Mouse (Mus musculus) adipose tissue, adult 10 weeks (tissue): ENCODE data around the gene Fam131a. TPM values are rescaled to one million over a fixed set of nuclear protein-coding genes. Genes with fewer than 3 reads are reported as not detected.

Source experiments
- polyA plus RNA-seq: library from polyadenylated mRNA; stranded (reverse); fragments of 350-450 nt; fragmentation: Illumina TruSeq; extraction: RNeasy Lipid Tissue Mini Kit (QIAGEN cat#74804); gene quantifications from one replicate; pipeline ENCODE4 v1.2.3, GENCODE M21; 2014; ENCODE audit warnings: low read depth, low replicate concordance

The Fam131a gene
- polyA plus RNA-seq, result 11.1 TPM

DNA sequence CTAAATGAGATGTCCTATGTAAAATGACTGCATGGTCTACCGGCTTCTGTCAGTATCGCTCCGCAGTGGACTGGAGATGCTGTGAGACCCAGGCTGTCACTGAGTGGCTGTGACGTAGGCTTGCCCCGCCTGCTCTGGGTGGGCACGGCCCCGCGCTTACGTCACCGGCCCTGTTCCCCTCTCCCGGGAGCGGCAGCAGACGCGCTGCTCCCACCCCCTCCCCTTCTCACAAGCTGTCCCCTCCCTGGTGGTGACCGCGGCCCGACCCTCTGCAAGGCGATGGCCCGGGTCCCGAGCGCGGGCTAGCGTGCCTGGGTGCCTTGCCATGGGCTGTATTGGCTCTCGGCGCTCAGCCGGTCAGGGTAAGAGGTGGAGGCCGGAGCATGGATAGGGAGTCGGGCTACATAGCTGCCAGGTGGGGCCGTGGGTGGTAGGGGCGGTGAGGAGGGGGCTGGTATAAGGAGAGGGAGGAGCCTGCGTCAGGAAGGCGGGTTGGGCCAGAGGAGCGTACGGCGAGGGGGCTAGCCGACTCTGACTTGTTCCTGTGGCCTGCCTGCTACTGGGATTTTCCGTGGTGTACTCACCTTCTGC lies at the start of gene Fam131a:
TSS of gene Fam131a (plus strand) at position 131 of the 591 bp plus-strand sequence.

DNA sequence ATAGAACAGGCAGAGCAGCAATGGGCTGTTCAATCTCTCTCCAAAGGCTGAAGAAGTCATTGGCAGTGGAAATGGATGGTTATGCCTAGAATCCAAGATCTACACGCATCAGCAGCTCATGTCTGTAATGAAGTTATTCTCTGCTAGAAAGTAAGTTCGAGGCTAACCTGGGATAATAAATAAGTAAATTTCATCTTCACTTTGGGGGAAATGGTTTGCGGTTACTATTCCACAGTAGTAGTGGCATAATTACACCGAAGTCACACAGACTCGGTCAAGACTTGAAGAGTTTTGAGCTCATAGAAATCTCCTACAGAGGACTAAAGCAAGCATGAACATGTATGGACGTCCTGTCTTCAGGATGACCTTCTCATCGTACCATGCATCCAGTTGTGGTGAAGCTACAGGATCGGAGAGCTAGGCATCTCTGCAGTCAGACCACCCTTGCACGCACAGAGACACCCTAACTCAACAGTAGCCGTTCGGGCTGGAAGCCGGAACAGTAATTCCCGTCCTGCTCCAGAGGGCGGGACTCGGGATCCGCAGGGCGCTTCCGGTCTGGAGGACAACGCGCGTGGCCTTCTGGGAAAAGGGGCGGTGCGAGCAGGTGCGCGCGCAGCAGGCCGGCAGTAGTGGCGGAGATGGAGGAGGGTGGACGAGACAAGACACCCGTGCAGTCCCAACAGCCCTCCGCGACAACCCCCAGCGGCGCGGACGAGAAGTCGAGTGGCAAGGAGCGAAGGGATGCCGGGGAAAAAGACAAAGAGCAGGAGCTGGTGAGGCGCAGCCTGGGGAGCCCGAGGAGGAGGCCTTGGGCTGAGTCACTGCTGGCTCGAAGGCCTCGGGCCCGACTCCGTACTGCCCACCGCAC lies 41.7 kb upstream of the Fam131a start, which contains the start of gene Psmd2:
TSS of gene Psmd2 (plus strand) at position 577 of the 871 bp plus-strand sequence.

DNA sequence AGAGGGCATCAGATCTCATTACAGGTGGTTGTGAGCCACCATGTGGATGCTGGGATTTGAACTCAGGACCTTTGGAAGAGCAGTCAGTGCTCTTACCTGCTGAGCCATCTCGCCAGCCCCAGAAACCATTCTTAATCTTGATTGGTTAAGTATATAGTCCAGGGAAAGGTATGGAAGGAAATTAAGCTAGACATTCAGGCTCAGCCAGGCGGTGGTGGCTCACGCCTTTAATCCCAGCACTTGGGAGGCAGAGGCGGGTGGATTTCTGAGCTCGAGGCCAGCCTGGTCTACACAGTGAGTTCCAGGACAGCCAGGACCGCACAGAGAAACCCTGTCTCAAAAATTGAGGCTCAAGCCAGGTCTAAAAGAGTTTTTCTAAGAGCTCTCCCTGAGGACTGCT lies 25.0 kb upstream of the Fam131a start, which contains the start of gene Eif4g1:
TSS of gene Eif4g1 (plus strand) at position 301 of the 400 bp plus-strand sequence.

DNA sequence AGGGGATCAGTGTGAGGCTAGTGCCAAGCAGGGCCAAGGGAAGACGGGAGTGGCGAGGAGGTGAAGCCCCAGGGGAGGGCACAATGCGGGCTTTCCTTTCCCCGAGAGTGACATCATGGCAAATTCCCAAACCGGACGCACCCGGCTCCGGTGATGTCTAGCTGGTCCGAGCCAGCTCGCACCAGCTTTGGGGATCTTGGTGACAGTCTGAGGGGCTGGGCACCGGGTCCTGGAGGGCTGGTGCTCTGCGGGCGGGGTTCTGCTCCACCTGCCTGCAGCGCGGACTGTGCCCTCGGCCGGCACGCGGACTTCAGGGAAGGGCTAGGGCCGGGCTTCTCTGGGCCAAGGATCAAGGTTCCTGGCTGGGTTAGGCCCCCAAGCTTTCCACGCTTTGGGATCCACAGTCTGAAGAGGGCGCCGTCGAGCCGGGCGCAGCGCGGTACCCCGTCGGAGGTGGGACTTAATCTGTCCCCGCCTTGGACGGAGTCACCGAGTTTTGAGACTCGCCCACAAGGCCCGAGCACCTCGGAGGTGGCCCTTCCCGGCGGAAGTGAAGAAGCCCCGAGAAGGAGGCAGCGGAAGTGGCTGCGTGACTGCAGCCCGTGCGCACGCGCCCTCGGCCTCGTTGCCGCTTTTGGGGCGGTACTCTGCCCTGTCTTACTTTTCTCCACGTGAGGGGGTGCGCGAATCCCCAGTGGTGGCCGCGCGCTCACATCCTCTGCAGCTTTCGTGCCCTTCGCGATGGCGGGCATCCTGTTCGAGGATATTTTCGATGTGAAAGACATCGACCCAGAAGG lies 24.3 kb downstream of the Fam131a start, which contains the start of the genes Polr2h and Clcn2:
TSS of gene Polr2h (plus strand) at position 485 of the 797 bp plus-strand sequence.
TSS of gene Clcn2 (minus strand) at position 566 of the 797 bp plus-strand sequence.

DNA sequence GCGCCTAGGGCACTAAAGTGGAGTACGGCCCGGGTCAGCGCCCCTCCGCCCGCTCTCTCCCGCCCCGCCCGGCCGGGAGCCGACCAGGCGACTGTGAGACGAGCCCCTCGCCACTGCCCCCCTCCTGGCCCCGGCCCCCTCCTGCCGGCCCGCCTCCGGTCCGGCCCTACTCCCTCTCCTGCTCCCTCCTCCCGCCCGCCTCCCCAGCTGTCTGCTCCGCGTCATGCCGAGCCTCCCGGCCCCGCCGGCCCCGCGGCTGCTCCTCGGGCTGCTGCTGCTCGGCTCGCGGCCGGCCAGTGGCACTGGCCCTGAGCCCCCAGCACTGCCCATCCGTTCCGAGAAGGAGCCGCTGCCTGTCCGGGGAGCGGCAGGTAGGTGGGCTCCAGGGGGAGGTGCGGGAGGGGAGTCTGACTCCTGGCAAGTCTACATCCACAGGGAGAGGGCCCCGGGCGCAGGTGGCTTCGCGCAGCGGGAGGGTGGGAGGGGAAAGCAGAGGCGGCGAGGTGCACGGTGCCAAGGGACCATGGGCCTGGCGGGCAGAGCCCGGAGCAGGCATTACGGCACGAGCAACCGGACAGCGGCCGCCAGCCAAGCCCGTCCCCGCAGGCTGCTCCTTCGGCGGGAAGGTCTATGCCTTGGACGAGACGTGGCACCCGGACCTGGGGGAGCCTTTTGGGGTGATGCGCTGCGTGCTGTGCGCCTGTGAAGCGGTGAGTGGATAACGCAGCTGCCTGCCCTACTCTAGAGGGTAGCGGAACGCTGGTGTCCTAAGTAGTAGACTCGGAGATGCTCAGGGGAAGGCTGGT lies 40.1 kb downstream of the Fam131a start, which contains the start of gene Chrd:
TSS of gene Chrd (plus strand) at position 203 of the 806 bp plus-strand sequence.

DNA sequence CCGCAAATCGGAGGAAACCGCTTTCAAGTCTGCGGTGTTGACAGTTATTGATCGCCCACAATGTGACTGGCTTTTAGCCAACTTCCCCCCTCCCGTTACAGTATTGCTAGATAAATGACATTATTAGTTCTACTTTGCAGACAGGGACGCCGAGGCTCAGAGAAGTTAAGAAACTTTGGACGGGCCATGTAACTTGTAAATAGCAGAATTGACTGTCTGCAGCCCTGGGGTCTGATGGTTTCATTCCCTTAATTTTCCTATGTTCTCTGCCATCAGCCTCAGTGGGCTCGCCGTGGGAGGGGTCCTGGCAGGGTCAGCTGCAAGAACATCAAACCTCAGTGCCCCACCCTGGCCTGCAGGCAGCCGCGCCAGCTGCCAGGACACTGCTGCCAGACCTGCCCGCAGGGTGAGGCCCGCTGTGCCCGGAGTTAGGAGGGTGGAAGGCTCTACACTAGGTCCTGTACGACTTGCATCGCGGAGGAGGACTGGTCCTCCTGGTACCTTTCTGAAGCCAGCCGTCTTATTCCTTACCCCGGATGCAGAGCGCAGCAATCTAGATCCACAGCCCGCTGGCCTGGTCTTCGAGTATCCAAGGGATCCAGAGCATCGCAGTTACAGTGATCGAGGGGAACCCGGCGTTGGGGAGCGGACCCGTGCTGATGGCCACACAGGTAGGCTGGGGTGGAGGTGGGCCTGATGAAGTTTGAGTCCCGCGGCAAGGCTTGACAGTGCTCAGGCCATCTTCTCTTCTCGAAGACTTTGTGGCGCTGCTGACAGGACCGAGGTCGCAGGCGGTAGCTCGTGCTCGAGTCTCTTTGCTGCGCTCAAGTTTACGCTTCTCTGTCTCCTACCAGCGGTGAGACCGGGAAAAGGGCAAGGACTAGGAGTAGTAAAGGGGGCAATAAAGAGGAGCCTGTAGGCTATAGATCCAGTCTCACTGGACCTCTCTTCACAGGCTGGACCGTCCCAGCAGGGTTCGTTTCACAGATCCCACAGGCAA lies 41.0 kb downstream of the Fam131a start, which contains the start of gene Thpo:
TSS of gene Thpo (minus strand) at position 781 of the 1,000 bp plus-strand sequence.

Other genes starting within 250 kb of the Fam131a start
- 41.3 TPM for gene Eif2b5, start 194.4 kb upstream of the Fam131a start, polyA plus RNA-seq
- gene Dvl3, start 176.3 kb upstream of the Fam131a start, polyA plus RNA-seq, result 25.8 TPM
- gene Ap2m1, start 157.8 kb upstream of the Fam131a start, polyA plus RNA-seq, result 227 TPM
- 46.9 TPM for gene Abcf3, start 144.7 kb upstream of the Fam131a start, polyA plus RNA-seq
- not detected for gene Vwa5b2, start 103.8 kb upstream of the Fam131a start, polyA plus RNA-seq
- gene Eef1akmt4, start 81.6 kb upstream of the Fam131a start, polyA plus RNA-seq, result 6.9 TPM
- gene Gm49333, start 81.6 kb upstream of the Fam131a start, polyA plus RNA-seq, result not detected
- 13.1 TPM for gene Alg3, start 81.5 kb upstream of the Fam131a start, polyA plus RNA-seq
- gene Camk2n2, start 72.0 kb upstream of the Fam131a start, polyA plus RNA-seq, result 2.3 TPM
- not detected for gene Ece2, start 63.4 kb upstream of the Fam131a start, polyA plus RNA-seq
- gene Psmd2, start 41.6 kb upstream of the Fam131a start, polyA plus RNA-seq, result 114 TPM
- gene Eif4g1, start 24.9 kb upstream of the Fam131a start, polyA plus RNA-seq, result 227 TPM
- gene Polr2h, start 24.4 kb downstream of the Fam131a start, polyA plus RNA-seq, result 26.1 TPM
- 10.9 TPM for gene Clcn2, start 24.5 kb downstream of the Fam131a start, polyA plus RNA-seq
- gene Chrd, start 39.9 kb downstream of the Fam131a start, polyA plus RNA-seq, result 11.6 TPM
- gene Thpo, start 41.3 kb downstream of the Fam131a start, polyA plus RNA-seq, result 4.3 TPM